Mouse (Mus musculus) liver, embryonic 16.5 days (tissue): ENCODE data around the gene Gpr171. TPM values are rescaled to one million over a fixed set of nuclear protein-coding genes. Genes with fewer than 3 reads are reported as not detected.
A peak's percentile ranks its signal among the peaks of the same experiment; 100 is the strongest.
"Not testable (repeated sequence)": the region's sequence is repeated elsewhere in the genome, so short reads cannot be mapped to it uniquely, and the experiment has no call there.

Source experiments
- ATAC-seq: fragments of 200-750 bp; cut with Nextera tagmentation; 2 replicates; pipeline ENCODE4 v1.8.0; 2017; ENCODE audit warnings: low read depth, mild to moderate bottlenecking, moderate number of reproducible peaks, moderate library complexity
- H3K27ac ChIP-seq: fragments of 300-500 bp; sonication (generic); 2 replicates; pipeline ENCODE4 v1.5.1; 2014; ENCODE audit warnings: mild to moderate bottlenecking, low read length
- H3K27me3 ChIP-seq: fragments of 300-500 bp; sonication (generic); 2 replicates; pipeline ENCODE4 v1.6.1; 2014; ENCODE audit warnings: low read depth, low read length, mixed read lengths; ENCODE audit not compliant: control insufficient read depth, insufficient read depth
- H3K36me3 ChIP-seq: fragments of 300-500 bp; sonication (generic); 2 replicates; pipeline ENCODE4 v1.6.1; 2014; ENCODE audit warnings: mild to moderate bottlenecking; ENCODE audit not compliant: control insufficient read depth, insufficient read depth
- H3K4me1 ChIP-seq: fragments of 300-500 bp; sonication (generic); 2 replicates; pipeline ENCODE4 v1.6.1; 2014; ENCODE audit warnings: low read depth, low read length, mixed read lengths; ENCODE audit not compliant: control insufficient read depth
- H3K4me2 ChIP-seq: fragments of 300-500 bp; sonication (generic); 2 replicates; pipeline ENCODE4 v1.6.1; 2014; ENCODE audit warnings: low read depth, low read length, mixed read lengths
- H3K4me3 ChIP-seq: fragments of 300-500 bp; sonication (generic); 2 replicates; pipeline ENCODE4 v1.5.1; 2014; ENCODE audit warnings: low read depth, mild to moderate bottlenecking, low read length
- H3K9ac ChIP-seq: fragments of 300-500 bp; sonication (generic); 2 replicates; pipeline ENCODE4 v1.6.1; 2014; ENCODE audit warnings: low read depth, low read length
- H3K9me3 ChIP-seq: fragments of 300-500 bp; sonication (generic); replicated peaks from 2 replicates; pipeline ENCODE4 v1.6.1; 2016; ENCODE audit warnings: low read length; ENCODE audit not compliant: control insufficient read depth
- WGBS: fragments of 180-500 bp; shearing (Covaris S2); extraction: QIAGEN DNeasy Blood & Tissue Kit; methylation state at CpG from one replicate; pipeline ENCODE4 v1.1.7; 2014; ENCODE audit not compliant: insufficient replicate concordance; 5-methylcytosine and 5-hydroxymethylcytosine counted together
- polyA plus RNA-seq: library from polyadenylated mRNA; unstranded; fragments of >200 nt; fragmentation: Nextera tagmentation; extraction: Ambion mirVana; gene quantifications from 2 replicates; pipeline ENCODE4 v1.2.1, GENCODE M21; 2015

Gene Gpr171
- polyA plus RNA-seq = 0.73 and 0.84 TPM in 2 replicates

GRCm38 (mm10) chr3:59101218-59101986, at the start of gene Gpr171:
Gene Gpr171, minus strand, starts transcription at chr3:59101821.
- Histone ChIP-seq H3K4me1 (peaks cover 3% of the 10 kb centered on the region), H3K4me3 (0 out of 2 replicates have a peak within 1 kb of the TSS, but pooled peaks have one; percentile 3), H3K36me3 (no peaks in the 10 kb centered on the region), H3K4me2 (no peak within 1 kb of the TSS), H3K9me3 (no peaks in the 10 kb centered on the region), H3K27ac (no peak within 1 kb of the TSS), H3K27me3 (no peaks in the 10 kb centered on the region), H3K9ac (no peak within 1 kb of the TSS)
- WGBS = 33% methylated on average over 6 of the region's 6 CpGs
- ATAC-seq = no peak

DNA sequence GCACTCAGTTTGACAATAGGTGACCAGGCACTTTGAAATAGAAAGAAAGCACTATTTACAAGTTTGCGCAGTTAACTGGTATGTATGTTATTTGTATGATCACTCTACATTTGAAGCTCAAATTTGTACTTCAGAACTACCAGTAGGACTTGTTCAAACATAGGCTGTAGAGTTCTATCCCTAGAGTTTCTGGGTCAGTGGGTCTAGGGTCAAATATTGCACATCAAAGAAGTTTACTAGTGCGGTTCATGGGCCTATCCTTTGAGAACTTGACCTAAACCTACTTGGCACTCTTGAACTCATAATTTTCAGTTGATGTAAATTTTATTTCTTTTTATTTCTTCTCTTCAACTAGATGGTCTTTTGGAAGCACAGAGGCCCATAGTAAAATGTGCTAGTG, 49.0 kb upstream of the Gpr171 start:
- H3K9me3 ChIP-seq = no peaks in the 10 kb centered on the region
- no peak overlapping the region for H3K4me2 ChIP-seq

DNA sequence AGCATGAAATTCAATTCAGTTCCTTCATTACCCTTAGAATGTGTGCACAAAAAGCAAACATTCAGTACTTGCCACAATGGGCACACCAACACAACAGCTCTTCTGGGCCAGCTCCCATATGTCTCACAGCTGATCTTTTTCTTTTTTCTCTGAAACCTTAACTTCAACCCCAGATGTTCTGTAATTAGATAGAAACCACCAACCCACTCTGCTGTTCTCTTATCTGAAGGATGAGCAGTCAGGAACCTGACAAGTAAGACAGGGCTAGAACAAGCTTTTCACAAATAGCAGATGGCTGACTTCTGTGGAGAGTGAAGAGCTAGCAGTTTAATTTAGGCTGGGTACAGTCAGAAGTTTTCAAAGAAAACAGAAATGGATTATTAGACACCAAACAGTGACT, 48.0 kb upstream of the Gpr171 start:
- no peak for ATAC-seq
- Histone ChIP-seq H3K36me3 (no peaks in the 10 kb centered on the region), H3K27me3 (no peaks in the 10 kb centered on the region), H3K27ac (no peak overlapping the region), H3K4me1 (no peaks in the 10 kb centered on the region; the same call in 1 of the 2 replicates), H3K4me2 (no peak overlapping the region), H3K4me3 (no peak overlapping the region), H3K9ac (no peak overlapping the region), H3K9me3 (no peaks in the 10 kb centered on the region)

More for the DNA sequence above, 49.0 kb upstream of the Gpr171 start:
- H3K4me1 ChIP-seq = no peaks in the 10 kb centered on the region; the same call in 1 of the 2 replicates
- no peaks in the 10 kb centered on the region for H3K36me3 ChIP-seq
- no peaks in the 10 kb centered on the region for H3K27me3 ChIP-seq
- 68% methylated on average over 2 of the region's 2 CpGs for WGBS
- H3K4me3 ChIP-seq = no peak overlapping the region
- H3K9ac ChIP-seq = no peak overlapping the region
- ATAC-seq = no peak
- no peak overlapping the region for H3K27ac ChIP-seq

- Histone ChIP-seq H3K4me3 (no peak overlapping the region), H3K4me2 (no peak overlapping the region), H3K27ac (no peak overlapping the region), H3K4me1 (no peaks in the 10 kb centered on the region; the same call in 1 of the 2 replicates), H3K9ac (no peak overlapping the region), H3K9me3 (no peaks in the 10 kb centered on the region), H3K36me3 (no peaks in the 10 kb centered on the region), H3K27me3 (no peaks in the 10 kb centered on the region)
- WGBS = 63% methylated on average over 5 of the region's 5 CpGs
- ATAC-seq = no peak
Observed at GRCm38 (mm10) chr3:59145194-59145593, 43.6 kb upstream of the Gpr171 start.

DNA sequence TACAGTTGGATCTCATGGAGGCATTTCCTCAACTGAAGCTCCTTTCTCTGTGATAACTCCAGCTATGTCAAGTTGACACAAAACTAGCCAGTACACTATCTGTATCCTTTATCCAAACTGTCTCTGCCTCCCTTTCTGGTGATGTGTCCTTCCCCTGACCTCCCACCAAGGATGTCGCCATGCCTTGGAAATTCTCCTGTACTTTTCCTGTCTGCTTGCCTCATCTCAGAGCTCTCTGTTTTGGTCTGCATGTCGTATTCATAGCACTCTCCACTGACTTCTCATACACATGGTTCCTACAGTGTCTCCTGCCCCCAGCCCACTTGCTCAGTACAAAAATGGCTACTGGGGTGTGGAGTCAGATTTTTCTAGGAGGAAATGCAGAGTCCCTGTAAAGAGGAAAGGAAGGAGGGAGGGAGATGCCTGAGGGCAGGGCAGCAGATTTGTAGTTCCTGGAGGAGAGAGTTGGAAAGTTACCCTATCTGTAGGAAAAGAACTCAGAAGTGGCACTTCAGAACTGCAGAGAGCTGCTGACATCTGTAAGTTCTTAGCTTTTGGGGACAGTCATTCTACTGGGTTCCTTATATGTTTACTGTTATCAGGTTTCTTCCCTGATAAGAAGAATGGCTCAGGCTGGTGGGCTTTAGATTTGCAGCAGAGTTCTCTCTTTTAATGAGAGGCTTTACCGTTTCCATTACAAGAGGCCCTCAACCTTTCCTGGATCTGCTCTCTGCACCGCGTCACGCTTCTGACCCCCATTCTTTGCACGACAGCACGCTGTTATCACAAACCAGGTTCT, 40.1 kb upstream of the Gpr171 start:
- no peaks in the 10 kb centered on the region for H3K27me3 ChIP-seq
- no peaks in the 10 kb centered on the region for H3K4me1 ChIP-seq
- WGBS = 48% methylated on average over 8 of the region's 8 CpGs
- no peak for ATAC-seq
- no peak overlapping the region for H3K27ac ChIP-seq
- no peak overlapping the region for H3K4me2 ChIP-seq
- H3K9me3 ChIP-seq = no peaks in the 10 kb centered on the region
- no peaks in the 10 kb centered on the region for H3K36me3 ChIP-seq
- H3K9ac ChIP-seq = no peak overlapping the region
- no peak overlapping the region for H3K4me3 ChIP-seq

DNA sequence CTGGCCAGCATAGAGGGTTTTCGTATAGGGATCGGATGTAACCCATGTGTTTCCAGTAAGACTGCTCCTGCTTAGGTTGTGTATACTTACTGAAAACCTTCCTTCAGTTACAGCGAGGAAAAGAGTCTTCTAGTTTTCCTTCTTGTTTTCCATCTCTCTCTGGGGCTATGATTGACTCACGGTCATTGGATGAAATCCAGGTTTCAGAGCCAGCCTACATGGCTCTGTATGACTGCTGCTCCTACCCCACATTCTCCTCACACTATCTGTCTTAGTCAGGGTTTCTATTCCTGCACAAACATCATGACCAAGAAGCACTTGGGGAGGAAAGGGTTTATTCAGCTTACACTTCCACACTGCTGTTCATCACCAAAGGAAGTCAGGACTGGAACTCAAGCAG, 39.3 kb upstream of the Gpr171 start:
- 80% methylated on average over 4 of the region's 4 CpGs for WGBS
- H3K36me3 ChIP-seq, H3K27ac ChIP-seq, ATAC-seq, H3K4me2 ChIP-seq, H3K4me3 ChIP-seq, H3K9ac ChIP-seq, H3K27me3 ChIP-seq, H3K9me3 ChIP-seq, H3K4me1 ChIP-seq: not testable (repeated sequence)

GRCm38 (mm10) chr3:59140115-59140514, 38.5 kb upstream of the Gpr171 start:
- H3K4me2 ChIP-seq = no peak overlapping the region
- H3K27ac ChIP-seq = no peak overlapping the region
- H3K4me3 ChIP-seq = no peak overlapping the region
- H3K9me3 ChIP-seq = no peaks in the 10 kb centered on the region
- WGBS = 65% methylated on average over 2 of the region's 2 CpGs
- no peaks in the 10 kb centered on the region for H3K27me3 ChIP-seq
- ATAC-seq = no peak
- no peaks in the 10 kb centered on the region for H3K36me3 ChIP-seq
- no peaks in the 10 kb centered on the region for H3K4me1 ChIP-seq
- H3K9ac ChIP-seq = no peak overlapping the region

DNA sequence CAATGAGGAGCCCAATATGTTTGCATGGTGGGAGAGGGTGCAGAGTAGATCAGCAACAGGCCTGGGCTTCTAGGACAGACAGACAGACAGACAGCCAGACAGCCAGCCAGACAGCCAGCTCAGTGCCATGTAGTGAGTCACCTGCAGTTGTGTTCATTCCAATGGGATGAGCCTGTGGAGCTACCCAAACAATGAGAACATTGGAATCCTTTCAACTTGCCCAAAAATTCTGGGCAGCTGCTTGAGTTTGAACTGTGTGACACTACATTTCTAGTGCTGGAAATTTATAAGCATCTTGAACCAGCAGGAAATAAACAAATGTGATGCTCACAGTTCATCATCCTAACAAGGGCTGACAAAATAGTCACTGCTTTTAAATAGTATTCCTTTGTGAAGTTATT, 38.0 kb upstream of the Gpr171 start:
- H3K36me3 ChIP-seq = no peaks in the 10 kb centered on the region
- H3K9ac ChIP-seq = no peak overlapping the region
- H3K9me3 ChIP-seq = no peaks in the 10 kb centered on the region
- no peak for ATAC-seq
- no peak overlapping the region for H3K4me2 ChIP-seq
- no peaks in the 10 kb centered on the region for H3K4me1 ChIP-seq
- H3K4me3 ChIP-seq = no peak overlapping the region
- H3K27me3 ChIP-seq = no peaks in the 10 kb centered on the region
- no peak overlapping the region for H3K27ac ChIP-seq

- Histone ChIP-seq H3K27me3 (no peaks in the 10 kb centered on the region), H3K4me2 (no peak overlapping the region), H3K4me3 (no peak overlapping the region), H3K4me1 (no peaks in the 10 kb centered on the region), H3K9me3 (no peaks in the 10 kb centered on the region), H3K36me3 (no peaks in the 10 kb centered on the region), H3K9ac (no peak overlapping the region), H3K27ac (no peak overlapping the region)
- ATAC-seq = no peak
- 75% methylated on average over 12 of the region's 12 CpGs for WGBS
Observed at GRCm38 (mm10) chr3:59138946-59139468, 37.4 kb upstream of the Gpr171 start.
